Comparison of ENCODE assay signal across 8 mouse cellular contexts in genomic region chr8:48554762-48555545, GRCm38 (mm10).
DNase-seq lines count a peak whose midpoint lies in the region; ATAC-seq and TF ChIP-seq lines count a peak whose summit lies in the region.

No protein-coding gene starts in this region.

- under 1% methylated on average over 86 of the region's 86 CpGs for WGBS in forebrain, embryonic 16.5 days
- 3% methylated on average over 60 of the region's 86 CpGs for WGBS in liver, postnatal 0 days (ENCODE audit: insufficient replicate concordance)

- H3K36me3 ChIP-seq in ES-Bruce4 (ENCODE audit: control insufficient read depth, insufficient read depth, low read length, poor library complexity, severe bottlenecking), result no peaks in the 10 kb centered on the region
- H3K36me3 ChIP-seq in forebrain, embryonic 16.5 days (ENCODE audit: control insufficient read depth, insufficient read depth), result no peaks in the 10 kb centered on the region
- H3K36me3 ChIP-seq in liver, postnatal 0 days (replicated peaks; ENCODE audit: insufficient read depth, low read length), result no peaks in the 10 kb centered on the region

- H3K4me2 ChIP-seq in forebrain, embryonic 16.5 days (ENCODE audit: low read length), result peak overlapping the region; percentile 82
- peak overlapping the region; percentile 69 for H3K4me2 ChIP-seq in liver, postnatal 0 days (ENCODE audit: low read depth, low read length)

- no peak for TF ChIP-seq CTCF in ES-Bruce4 (IDR thresholded peaks at IDR 0.05; ENCODE audit: low read depth, low read length)
- no peak for TF ChIP-seq CTCF in liver, postnatal 0 days (IDR thresholded peaks at IDR 0.05; ENCODE audit: low read depth)

- intact Hi-C loops in heart, postnatal 25 days (cut with DNase I), result no loop called here

- H3K9me3 ChIP-seq in ES-Bruce4 (replicated peaks; ENCODE audit: control insufficient read depth, insufficient read depth, low read length, poor library complexity, severe bottlenecking), result no peaks in the 10 kb centered on the region
- H3K9me3 ChIP-seq in forebrain, embryonic 16.5 days (ENCODE audit: control insufficient read depth, low read length), result no peaks in the 10 kb centered on the region
- no peaks in the 10 kb centered on the region for H3K9me3 ChIP-seq in liver, postnatal 0 days (ENCODE audit: low read length)

- TF ChIP-seq POLR2A in ES-Bruce4 (IDR thresholded peaks at IDR 0.05; ENCODE audit: insufficient read depth, low read length), result no peak

- TF ChIP-seq EP300 in ES-Bruce4 (IDR thresholded peaks at IDR 0.05; ENCODE audit: insufficient read depth, low read depth, low read length), result peak; percentile 36; the same call in 1 of the 2 replicates
- TF ChIP-seq EP300 in liver, postnatal 0 days (IDR thresholded peaks at IDR 0.05; ENCODE audit: low read depth), result no peak

- peak overlapping the region; percentile 91 for H3K9ac ChIP-seq in ES-Bruce4 (ENCODE audit: low read depth, poor library complexity, severe bottlenecking)
- peak overlapping the region; percentile 85 for H3K9ac ChIP-seq in forebrain, embryonic 16.5 days (replicated peaks; ENCODE audit: low read depth, low read length)
- H3K9ac ChIP-seq in liver, postnatal 0 days (replicated peaks), result peak overlapping the region; percentile 68

- 0 out of 2 replicates have a peak, but pooled peaks cover 1% of the 10 kb centered on the region for H3K27me3 ChIP-seq in ES-Bruce4 (ENCODE audit: control insufficient read depth, insufficient read depth, low read length, poor library complexity, severe bottlenecking)
- no peaks in the 10 kb centered on the region for H3K27me3 ChIP-seq in forebrain, embryonic 16.5 days (replicated peaks; ENCODE audit: control insufficient read depth, insufficient read depth, low read length)
- peaks cover 19% of the 10 kb centered on the region for H3K27me3 ChIP-seq in liver, postnatal 0 days (ENCODE audit: insufficient read depth, low read length)

- peak; percentile 95 for ATAC-seq in forebrain, embryonic 16.5 days
- peak; percentile 97 for ATAC-seq in liver, postnatal 0 days

- H3K4me3 ChIP-seq in ES-Bruce4 (ENCODE audit: low read depth, low read length), result peak overlapping the region; percentile 93
- H3K4me3 ChIP-seq in forebrain, embryonic 16.5 days (replicated peaks; ENCODE audit: low read length), result peak overlapping the region; percentile 83
- peak overlapping the region; percentile 66 for H3K4me3 ChIP-seq in liver, postnatal 0 days (ENCODE audit: low read depth, low read length)

- no peaks in the 10 kb centered on the region for H3K4me1 ChIP-seq in ES-Bruce4 (ENCODE audit: control insufficient read depth, insufficient read depth, low read length)
- H3K4me1 ChIP-seq in forebrain, embryonic 16.5 days (replicated peaks; ENCODE audit: control insufficient read depth, insufficient read depth, low read length), result peaks cover 6% of the 10 kb centered on the region
- H3K4me1 ChIP-seq in liver, postnatal 0 days (ENCODE audit: insufficient read depth), result peaks cover 2% of the 10 kb centered on the region; the same call in 1 of the 2 replicates

- DNase-seq in cerebellum, adult 11 months, result peak; percentile 6
- peak; percentile 26 for DNase-seq in heart, postnatal 25 days (ENCODE audit: low spot score)
- DNase-seq in kidney, postnatal 4 days, result peak; percentile 83 to 90
- DNase-seq in liver, postnatal 0 days, result peak; percentile 68
- DNase-seq in retina, postnatal 1 day, result peak; percentile 91
- DNase-seq in yolk sac, embryonic 10.5 days (ENCODE audit: low spot score), result peak; percentile 84

- H3K27ac ChIP-seq in ES-Bruce4 (ENCODE audit: insufficient read depth, low read length), result peak overlapping the region; percentile 81
- H3K27ac ChIP-seq in forebrain, embryonic 16.5 days (ENCODE audit: low read length), result peak overlapping the region; percentile 93
- peak overlapping the region; percentile 89 for H3K27ac ChIP-seq in liver, postnatal 0 days (ENCODE audit: low read depth)

Comparison
In these comparisons a context has a peak if more than half of its experiments do, and no peak if none do; other contexts are left out.
1. Peak in every context shown above with its lines: DNase-seq, ATAC-seq, H3K4me3 ChIP-seq and H3K27ac ChIP-seq.
2. DNase-seq: peak in every context shown above with its lines; median percentile 91 in retina, postnatal 1 day; 86 in kidney, postnatal 4 days; 84 in yolk sac, embryonic 10.5 days; 68 in liver, postnatal 0 days; 26 in heart, postnatal 25 days; 6 in cerebellum, adult 11 months.